Mouse (Mus musculus): ENCODE measurements around the gene Gm20388.

DNA sequence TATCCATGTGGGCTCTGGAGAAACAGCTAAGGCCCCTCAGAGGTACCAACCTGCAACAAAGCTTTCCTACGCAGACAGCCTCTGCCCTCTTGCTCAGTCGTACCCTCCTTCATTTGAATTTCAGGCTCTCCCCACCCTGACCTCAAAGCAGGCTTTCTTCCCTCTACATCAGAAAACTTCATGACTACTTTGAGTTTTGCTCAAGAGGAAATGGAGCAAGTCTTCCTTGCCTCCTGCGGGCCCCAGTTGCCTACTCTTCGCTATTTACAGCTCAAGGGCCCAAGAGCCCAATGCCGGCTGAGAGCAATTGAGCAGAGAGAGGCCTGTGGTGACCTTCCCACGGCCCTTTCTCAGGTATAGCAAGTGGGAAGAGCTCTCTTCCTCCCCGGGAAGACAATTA lies 4451.9 kb downstream of the Gm20388 start:
- TF ChIP-seq CTCF (IDR thresholded peaks at IDR 0.05; ENCODE audit: low read depth) (no peak), EP300 (optimal IDR thresholded peaks at IDR 0.05) (no peak)
